Mouse (Mus musculus): Measurements from ENCODE around the gene Calm3. TPM values are rescaled to one million over a fixed set of nuclear protein-coding genes. Genes with fewer than 3 reads are reported as not detected.

Gene Calm3
- total RNA-seq, 2 experiments from 2014 or later = 1,235 to 1,345 TPM

DNA sequence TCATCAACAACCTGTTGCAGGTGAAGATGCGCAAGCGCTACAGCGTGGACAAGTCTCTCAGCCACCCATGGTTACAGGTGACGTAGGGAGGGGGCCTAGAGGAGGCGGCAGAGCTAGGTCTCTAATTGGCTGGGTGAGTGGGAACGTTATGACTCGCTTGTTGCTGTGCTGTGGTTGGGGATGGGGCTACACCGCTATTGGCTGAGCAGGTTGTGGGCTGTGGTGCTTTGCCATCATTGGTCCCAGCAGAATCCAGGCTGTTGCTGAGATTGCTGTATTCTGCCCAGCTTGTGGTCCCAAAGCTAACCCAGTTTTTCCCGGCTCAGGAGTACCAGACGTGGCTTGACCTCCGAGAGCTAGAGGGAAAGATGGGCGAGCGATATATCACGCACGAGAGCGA lies 54.4 kb downstream of the Calm3 start:
- DNase-seq = peak; percentile 81
- intact Hi-C loops (cut with DNase I) = no loop called here

- no peak for DNase-seq
- intact Hi-C loops (cut with DNase I) = no loop called here
Measured at GRCm38 (mm10) chr7:16867488-16867887, 56.4 kb downstream of the Calm3 start.

Other genes starting within 250 kb of the Calm3 start
- gene Ceacam15, start 248.4 kb downstream of the Calm3 start, total RNA-seq (2021) = not detected
- not detected for gene Ceacam9, start 202.2 kb downstream of the Calm3 start, total RNA-seq (2021)
- 100 to 1,000 TPM; 317 TPM for gene Ap2s1, start 185.7 kb downstream of the Calm3 start, total RNA-seq (2021)
- gene Slc1a5, start 142.8 kb downstream of the Calm3 start, total RNA-seq (2021) = 1 to 10 TPM; 8.8 TPM
- gene Strn4, start 108.2 kb downstream of the Calm3 start, total RNA-seq (2021) = 100 to 1,000 TPM; 223 to 229 TPM
- gene Fkrp, start 107.4 kb downstream of the Calm3 start, total RNA-seq (2021) = 10 to 100 TPM; 35.8 to 38.9 TPM
- 1 to 10 TPM; 9.1 to 9.5 TPM for gene Prkd2, start 81.2 kb downstream of the Calm3 start, total RNA-seq (2021)
- gene Dact3, start 48.8 kb downstream of the Calm3 start, total RNA-seq (2021) = 10 to 100 TPM; 57.6 to 61.8 TPM
- gene Gng8, start 32.3 kb downstream of the Calm3 start, total RNA-seq (2021) = 1 to 10 TPM; 1.2 to 1.7 TPM
- not detected for gene Ptgir, start 17.6 kb downstream of the Calm3 start, total RNA-seq (2021)
- 100 to 1,000 TPM; 169 to 194 TPM for gene Pnmal2, start 20.6 kb upstream of the Calm3 start, total RNA-seq (2021)
- gene Pnmal1, start 35.6 kb upstream of the Calm3 start, total RNA-seq (2021) = 10 to 100 TPM; 56.0 to 57.6 TPM
- 10 to 100 TPM; 38.0 to 41.8 TPM for gene Gm42372, start 59.0 kb upstream of the Calm3 start, total RNA-seq (2021)
- 1 to 10 TPM; 3.3 to 4.3 TPM for gene Ccdc8, start 68.6 kb upstream of the Calm3 start, total RNA-seq (2021)
- gene Ppp5c, start 103.8 kb upstream of the Calm3 start, total RNA-seq (2021) = 100 to 1,000 TPM; 110 to 120 TPM
- gene Hif3a, start 138.3 kb upstream of the Calm3 start, total RNA-seq (2021) = 1 to 10 TPM; 6.7 to 7.9 TPM
- 1 to 10 TPM; 5.2 to 6.8 TPM for gene Psg16, start 149.9 kb upstream of the Calm3 start, total RNA-seq (2021)
- under 1 TPM in 1 of 2 experiments, not detected in 1; 0.10 TPM for gene Ceacam3, start 226.2 kb upstream of the Calm3 start, total RNA-seq (2021)

Data from left cerebral cortex, postnatal 4 days (tissue).